Mouse (Mus musculus): Measurements from ENCODE around the gene Ube2e1. TPM values are rescaled to one million over a fixed set of nuclear protein-coding genes. Genes with fewer than 3 reads are reported as not detected.

The Ube2e1 gene
- polyA plus RNA-seq, 1 experiment from 2014 or later, result 205 TPM

- WGBS, result 96% methylated on average over 2 of the region's 2 CpGs
- no peaks in the 10 kb centered on the region for H3K9me3 ChIP-seq (replicated peaks; ENCODE audit: control insufficient read depth, low read length, poor library complexity, severe bottlenecking)
- no peak overlapping the region for H3K4me2 ChIP-seq (ENCODE audit: low read length)
- no peak for ATAC-seq
- H3K9ac ChIP-seq (ENCODE audit: low read depth, low read length), result no peak overlapping the region
- H3K4me3 ChIP-seq (ENCODE audit: low read depth, low read length), result no peak overlapping the region
- H3K36me3 ChIP-seq (ENCODE audit: control insufficient read depth, insufficient read depth, low read length), result no peaks in the 10 kb centered on the region
- H3K27me3 ChIP-seq (ENCODE audit: control insufficient read depth, insufficient read depth, low read depth, low read length), result no peaks in the 10 kb centered on the region
- no peak overlapping the region for H3K27ac ChIP-seq (ENCODE audit: low read length)
- H3K4me1 ChIP-seq (ENCODE audit: control insufficient read depth, insufficient read depth, low read length), result peaks cover 6% of the 10 kb centered on the region; the same call in 1 of the 2 replicates
Measured at GRCm38 (mm10) chr14:18300676-18301075, 31.0 kb downstream of the Ube2e1 start.

GRCm38 (mm10) chr14:18298874-18299273 is 32.8 kb downstream of the Ube2e1 start:
- Histone ChIP-seq H3K9ac (ENCODE audit: low read depth, low read length) (no peak overlapping the region), H3K9me3 (replicated peaks; ENCODE audit: control insufficient read depth, low read length, poor library complexity, severe bottlenecking) (no peaks in the 10 kb centered on the region), H3K4me1 (ENCODE audit: control insufficient read depth, insufficient read depth, low read length) (peaks cover 6% of the 10 kb centered on the region; the same call in 1 of the 2 replicates), H3K4me2 (ENCODE audit: low read length) (no peak overlapping the region), H3K36me3 (ENCODE audit: control insufficient read depth, insufficient read depth, low read length) (no peaks in the 10 kb centered on the region), H3K27ac (ENCODE audit: low read length) (no peak overlapping the region), H3K4me3 (ENCODE audit: low read depth, low read length) (no peak overlapping the region), H3K27me3 (ENCODE audit: control insufficient read depth, insufficient read depth, low read depth, low read length) (no peaks in the 10 kb centered on the region)
- WGBS, result 98% methylated on average over 2 of the region's 2 CpGs
- ATAC-seq, result no peak

GRCm38 (mm10) chr14:18297441-18297840 is 34.2 kb downstream of the Ube2e1 start:
- H3K27ac ChIP-seq (ENCODE audit: low read length), result no peak overlapping the region
- 89% methylated on average over 2 of the region's 2 CpGs for WGBS
- no peaks in the 10 kb centered on the region for H3K9me3 ChIP-seq (replicated peaks; ENCODE audit: control insufficient read depth, low read length, poor library complexity, severe bottlenecking)
- ATAC-seq, result no peak
- H3K27me3 ChIP-seq (ENCODE audit: control insufficient read depth, insufficient read depth, low read depth, low read length), result no peaks in the 10 kb centered on the region
- H3K4me2 ChIP-seq (ENCODE audit: low read length), result no peak overlapping the region
- peaks cover 3% of the 10 kb centered on the region; the same call in 1 of the 2 replicates for H3K4me1 ChIP-seq (ENCODE audit: control insufficient read depth, insufficient read depth, low read length)
- H3K4me3 ChIP-seq (ENCODE audit: low read depth, low read length), result no peak overlapping the region
- H3K9ac ChIP-seq (ENCODE audit: low read depth, low read length), result no peak overlapping the region
- H3K36me3 ChIP-seq (ENCODE audit: control insufficient read depth, insufficient read depth, low read length), result no peaks in the 10 kb centered on the region

- Histone ChIP-seq H3K9ac (ENCODE audit: low read depth, low read length) (no peak overlapping the region), H3K4me3 (ENCODE audit: low read depth, low read length) (no peak overlapping the region), H3K4me1 (ENCODE audit: control insufficient read depth, insufficient read depth, low read length) (no peaks in the 10 kb centered on the region), H3K27me3 (ENCODE audit: control insufficient read depth, insufficient read depth, low read depth, low read length) (no peaks in the 10 kb centered on the region), H3K27ac (ENCODE audit: low read length) (no peak overlapping the region), H3K4me2 (ENCODE audit: low read length) (no peak overlapping the region), H3K9me3 (replicated peaks; ENCODE audit: control insufficient read depth, low read length, poor library complexity, severe bottlenecking) (no peaks in the 10 kb centered on the region), H3K36me3 (ENCODE audit: control insufficient read depth, insufficient read depth, low read length) (no peaks in the 10 kb centered on the region)
- no peak for ATAC-seq
- 92% methylated on average over 3 of the region's 3 CpGs for WGBS
Measured at GRCm38 (mm10) chr14:18292578-18292977, 39.1 kb downstream of the Ube2e1 start.

GRCm38 (mm10) chr14:18292111-18292510 is 39.5 kb downstream of the Ube2e1 start:
- Histone ChIP-seq H3K4me3 (ENCODE audit: low read depth, low read length) (no peak overlapping the region), H3K27ac (ENCODE audit: low read length) (no peak overlapping the region), H3K27me3 (ENCODE audit: control insufficient read depth, insufficient read depth, low read depth, low read length) (no peaks in the 10 kb centered on the region), H3K4me2 (ENCODE audit: low read length) (no peak overlapping the region), H3K4me1 (ENCODE audit: control insufficient read depth, insufficient read depth, low read length) (no peaks in the 10 kb centered on the region), H3K9ac (ENCODE audit: low read depth, low read length) (no peak overlapping the region), H3K36me3 (ENCODE audit: control insufficient read depth, insufficient read depth, low read length) (no peaks in the 10 kb centered on the region), H3K9me3 (replicated peaks; ENCODE audit: control insufficient read depth, low read length, poor library complexity, severe bottlenecking) (no peaks in the 10 kb centered on the region)
- ATAC-seq, result no peak
- 89% methylated on average over 3 of the region's 3 CpGs for WGBS

- Histone ChIP-seq H3K27me3 (ENCODE audit: control insufficient read depth, insufficient read depth, low read depth, low read length) (no peaks in the 10 kb centered on the region), H3K4me1 (ENCODE audit: control insufficient read depth, insufficient read depth, low read length) (no peaks in the 10 kb centered on the region), H3K36me3 (ENCODE audit: control insufficient read depth, insufficient read depth, low read length) (no peaks in the 10 kb centered on the region), H3K4me2 (ENCODE audit: low read length) (no peak overlapping the region), H3K9ac (ENCODE audit: low read depth, low read length) (no peak overlapping the region), H3K27ac (ENCODE audit: low read length) (no peak overlapping the region), H3K9me3 (replicated peaks; ENCODE audit: control insufficient read depth, low read length, poor library complexity, severe bottlenecking) (no peaks in the 10 kb centered on the region), H3K4me3 (ENCODE audit: low read depth, low read length) (no peak overlapping the region)
- WGBS, result 77% methylated on average over 2 of the region's 2 CpGs
- ATAC-seq, result no peak
Measured at GRCm38 (mm10) chr14:18287391-18287790, 44.3 kb downstream of the Ube2e1 start.

GRCm38 (mm10) chr14:18286441-18286840 is 45.2 kb downstream of the Ube2e1 start:
- ATAC-seq, result no peak
- Histone ChIP-seq H3K36me3 (ENCODE audit: control insufficient read depth, insufficient read depth, low read length) (no peaks in the 10 kb centered on the region), H3K27ac (ENCODE audit: low read length) (no peak overlapping the region), H3K9ac (ENCODE audit: low read depth, low read length) (no peak overlapping the region), H3K4me1 (ENCODE audit: control insufficient read depth, insufficient read depth, low read length) (no peaks in the 10 kb centered on the region), H3K27me3 (ENCODE audit: control insufficient read depth, insufficient read depth, low read depth, low read length) (no peaks in the 10 kb centered on the region), H3K4me3 (ENCODE audit: low read depth, low read length) (no peak overlapping the region), H3K4me2 (ENCODE audit: low read length) (no peak overlapping the region), H3K9me3 (replicated peaks; ENCODE audit: control insufficient read depth, low read length, poor library complexity, severe bottlenecking) (no peaks in the 10 kb centered on the region)
- 92% methylated on average over 2 of the region's 2 CpGs for WGBS

GRCm38 (mm10) chr14:18285476-18285875 is 46.2 kb downstream of the Ube2e1 start:
- Histone ChIP-seq H3K27me3 (ENCODE audit: control insufficient read depth, insufficient read depth, low read depth, low read length) (no peaks in the 10 kb centered on the region), H3K9ac (ENCODE audit: low read depth, low read length) (no peak overlapping the region), H3K9me3 (replicated peaks; ENCODE audit: control insufficient read depth, low read length, poor library complexity, severe bottlenecking) (no peaks in the 10 kb centered on the region), H3K36me3 (ENCODE audit: control insufficient read depth, insufficient read depth, low read length) (no peaks in the 10 kb centered on the region), H3K4me3 (ENCODE audit: low read depth, low read length) (no peak overlapping the region), H3K27ac (ENCODE audit: low read length) (no peak overlapping the region), H3K4me1 (ENCODE audit: control insufficient read depth, insufficient read depth, low read length) (no peaks in the 10 kb centered on the region), H3K4me2 (ENCODE audit: low read length) (no peak overlapping the region)
- ATAC-seq, result no peak
- 89% methylated on average over 3 of the region's 3 CpGs for WGBS

GRCm38 (mm10) chr14:18284581-18284980 is 47.1 kb downstream of the Ube2e1 start:
- ATAC-seq, result no peak
- Histone ChIP-seq H3K36me3 (ENCODE audit: control insufficient read depth, insufficient read depth, low read length) (0 out of 2 replicates have a peak, but pooled peaks cover 2% of the 10 kb centered on the region), H3K4me1 (ENCODE audit: control insufficient read depth, insufficient read depth, low read length) (no peaks in the 10 kb centered on the region), H3K4me2 (ENCODE audit: low read length) (no peak overlapping the region), H3K9me3 (replicated peaks; ENCODE audit: control insufficient read depth, low read length, poor library complexity, severe bottlenecking) (no peaks in the 10 kb centered on the region), H3K9ac (ENCODE audit: low read depth, low read length) (no peak overlapping the region), H3K27ac (ENCODE audit: low read length) (no peak overlapping the region), H3K4me3 (ENCODE audit: low read depth, low read length) (no peak overlapping the region), H3K27me3 (ENCODE audit: control insufficient read depth, insufficient read depth, low read depth, low read length) (no peaks in the 10 kb centered on the region)
- WGBS, result 83% methylated on average over 2 of the region's 2 CpGs
